Mouse (Mus musculus) cerebellum, adult 2 months (tissue): ENCODE data around the gene Rad51ap1. TPM values are rescaled to one million over a fixed set of nuclear protein-coding genes. Genes with fewer than 3 reads are reported as not detected.

ENCODE experiments used
- DNase-seq, 2 experiments: peaks; one replicate each; pipeline ENCODE4 v3.0.0; 2021
- H3K27ac ChIP-seq: fragments of 200-500 bp; 2 replicates; pipeline ENCODE4 v1.5.1; 2012; ENCODE audit warnings: low read length, control low read depth, inconsistent platforms; ENCODE audit not compliant: insufficient read depth
- H3K27me3 ChIP-seq: fragments of 200-500 bp; 2 replicates; pipeline ENCODE4 v1.6.1; 2012; ENCODE audit warnings: inconsistent platforms, mild to moderate bottlenecking, low read length, moderate library complexity; ENCODE audit not compliant: control insufficient read depth, insufficient read depth
- H3K4me1 ChIP-seq: fragments of 200-500 bp; 2 replicates; pipeline ENCODE4 v1.6.1; 2011; ENCODE audit warnings: low read length; ENCODE audit not compliant: control insufficient read depth, insufficient read depth
- H3K4me3 ChIP-seq: fragments of 200-500 bp; replicated peaks from 2 replicates; pipeline ENCODE3; 2011; ENCODE audit warnings: mild to moderate bottlenecking, low read depth, low read length, control low read depth; ENCODE audit not compliant: insufficient read depth
- CTCF ChIP-seq: fragments of 200-500 bp; IDR thresholded peaks from 2 replicates; pipeline ENCODE4 v1.5.1; 2011; ENCODE audit warnings: low read depth, mild to moderate bottlenecking, control low read depth, low read length, moderate library complexity, borderline replicate concordance; ENCODE audit not compliant: insufficient read depth
- POLR2A ChIP-seq: fragments of 200-500 bp; IDR thresholded peaks from 2 replicates; pipeline ENCODE4 v1.6.1; 2011; ENCODE audit warnings: low read length, control low read depth, borderline replicate concordance; ENCODE audit not compliant: insufficient read depth
- WGBS: fragments of 180-500 bp; shearing (Covaris S2); methylation state at CpG from one replicate; pipeline ENCODE4 v1.1.7; 2018; 5-methylcytosine and 5-hydroxymethylcytosine counted together
- polyA plus RNA-seq: library from polyadenylated mRNA; depleted of rRNA; stranded (reverse); fragments of >200 nt; gene quantifications from 2 replicates; pipeline ENCODE4 v1.2.3, GENCODE M21; 2012; rRNA removed

Rad51ap1 gene
- polyA plus RNA-seq, 1 experiment, result 5.5 TPM

DNA sequence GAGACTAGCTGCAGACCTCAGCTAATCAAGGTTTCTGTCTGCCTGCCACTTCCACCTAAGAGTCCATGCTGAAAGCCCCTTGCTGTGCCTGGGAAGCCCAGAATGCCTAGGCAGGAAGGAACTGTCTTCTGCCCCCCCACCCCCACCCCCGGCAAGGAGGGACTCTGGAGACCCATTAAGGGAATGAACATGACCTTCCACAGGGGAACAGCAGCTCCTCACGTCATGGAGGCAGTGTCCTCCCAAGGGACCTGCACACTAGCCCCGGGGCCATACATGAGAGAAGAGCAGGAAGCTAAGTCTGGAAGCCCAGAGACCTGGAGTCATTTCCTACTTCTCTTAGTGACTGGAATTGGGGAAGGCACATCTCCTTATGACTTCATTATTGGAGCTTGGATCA lies 31.5 kb downstream of the Rad51ap1 start:
- DNase-seq, result no peak
- WGBS, result 63% methylated on average over 3 of the region's 3 CpGs
- Histone ChIP-seq H3K27ac (no peak overlapping the region), H3K4me3 (no peak overlapping the region), H3K4me1 (no peaks in the 10 kb centered on the region), H3K27me3 (no peaks in the 10 kb centered on the region)
- TF ChIP-seq CTCF (no peak), POLR2A (no peak)

DNA sequence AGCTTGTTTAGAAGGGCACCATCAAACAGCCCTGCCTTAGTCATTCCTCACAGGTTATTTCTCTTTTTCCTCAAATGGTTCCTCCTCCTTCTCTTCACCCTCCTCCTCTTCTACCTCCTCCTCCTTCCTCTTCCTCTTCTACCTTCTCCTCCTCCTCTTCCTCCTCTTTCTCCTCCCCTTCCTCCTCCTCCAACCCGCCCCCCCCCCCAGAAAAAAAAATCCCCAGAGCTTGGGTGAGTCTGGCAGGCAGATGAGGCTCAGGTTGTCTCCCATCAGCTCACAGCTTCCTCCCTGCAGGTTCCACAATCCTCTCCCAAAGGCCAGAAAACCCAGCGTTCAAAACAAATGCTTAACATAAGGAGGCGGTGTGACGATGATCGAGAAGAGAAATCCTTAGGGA lies 32.0 kb downstream of the Rad51ap1 start:
- no peak for DNase-seq

DNA sequence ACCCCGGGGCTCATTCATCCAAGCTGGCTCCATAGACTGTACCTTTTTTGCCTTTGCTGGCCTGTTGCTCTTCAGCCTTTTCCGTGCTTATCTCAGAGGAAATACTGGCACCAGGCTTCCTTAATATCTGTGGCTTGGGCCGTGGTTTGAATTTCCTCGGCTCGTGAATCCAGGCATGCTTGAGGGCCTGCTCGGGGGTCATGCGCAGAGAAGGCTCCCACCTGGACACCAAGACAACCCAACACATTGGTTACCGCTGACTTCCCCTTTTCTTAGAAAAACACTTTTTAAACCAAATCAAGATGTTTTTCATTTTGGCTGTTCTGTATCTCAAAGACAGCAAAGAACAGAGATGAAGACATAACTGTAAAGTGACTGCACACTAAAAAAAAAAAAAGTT lies 62.3 kb downstream of the Rad51ap1 start:
- WGBS, result 88% methylated on average over 8 of the region's 8 CpGs
- TF ChIP-seq POLR2A (no peak), CTCF (no peak)
- no peaks in the 10 kb centered on the region for H3K4me1 ChIP-seq

More for the DNA sequence above, 32.0 kb downstream of the Rad51ap1 start:
- TF ChIP-seq POLR2A, result no peak
- no peak for TF ChIP-seq CTCF
- no peaks in the 10 kb centered on the region for H3K27me3 ChIP-seq
- no peak overlapping the region for H3K27ac ChIP-seq
- no peaks in the 10 kb centered on the region for H3K4me1 ChIP-seq
- no peak overlapping the region for H3K4me3 ChIP-seq
- 73% methylated on average over 4 of the region's 5 CpGs for WGBS

More for the DNA sequence above, 62.3 kb downstream of the Rad51ap1 start:
- Histone ChIP-seq H3K4me3 (no peak overlapping the region), H3K27ac (no peak overlapping the region), H3K27me3 (no peaks in the 10 kb centered on the region)
- DNase-seq, result no peak

Other genes with a start within 250 kb of the Rad51ap1 start
- 44.2 and 47.3 TPM in 2 replicates for gene Kcna6, start 198.9 kb downstream of the Rad51ap1 start, polyA plus RNA-seq
- 187 and 190 TPM in 2 replicates for gene Ndufa9, start 90.5 kb downstream of the Rad51ap1 start, polyA plus RNA-seq
- 0.05 and 0.10 TPM in 2 replicates for gene Akap3, start 86.5 kb downstream of the Rad51ap1 start, polyA plus RNA-seq
- gene Dyrk4, start 17.7 kb downstream of the Rad51ap1 start, polyA plus RNA-seq, result 0.10 and 0.23 TPM in 2 replicates
- gene D6Wsu163e, start 375 bp upstream of the Rad51ap1 start, polyA plus RNA-seq, result 22.7 and 24.3 TPM in 2 replicates
- not detected in 2 replicates for gene Fgf6, start 76.0 kb upstream of the Rad51ap1 start, polyA plus RNA-seq
- 1.1 and 1.2 TPM in 2 replicates for gene Fgf23, start 133.3 kb upstream of the Rad51ap1 start, polyA plus RNA-seq
- 19.5 and 19.6 TPM in 2 replicates for gene Tigar, start 170.0 kb upstream of the Rad51ap1 start, polyA plus RNA-seq
- gene Ccnd2, start 212.6 kb upstream of the Rad51ap1 start, polyA plus RNA-seq, result 4.1 and 5.4 TPM in 2 replicates